In the genomic region with DNA sequence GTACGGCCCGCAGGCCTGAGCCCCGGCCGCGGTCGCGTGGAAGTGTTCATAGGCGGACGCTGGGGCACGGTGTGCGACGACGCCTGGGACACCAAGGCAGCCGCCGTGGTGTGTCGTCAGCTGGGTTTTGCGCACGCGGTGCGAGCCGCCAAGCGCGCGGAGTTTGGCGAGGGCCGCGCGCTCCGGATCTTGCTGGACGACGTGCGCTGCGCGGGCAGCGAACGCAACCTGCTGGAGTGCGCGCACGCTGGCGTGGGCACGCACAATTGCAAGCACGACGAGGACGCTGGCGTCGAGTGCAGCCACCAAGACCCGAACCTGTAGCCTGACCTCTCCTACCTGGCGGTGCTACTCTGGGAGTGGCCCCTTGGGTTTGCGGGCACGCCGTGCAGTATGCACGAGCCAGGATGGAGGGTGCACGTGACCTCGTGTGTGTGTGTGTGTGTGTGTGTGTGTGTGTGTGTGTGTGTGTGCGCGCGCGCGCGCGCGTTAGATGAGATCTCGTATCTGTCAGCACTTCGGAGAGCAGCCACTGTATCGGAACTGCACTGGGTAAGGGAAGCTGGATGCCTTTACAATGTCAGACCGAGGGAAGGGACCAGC, we compare ENCODE assay signal across 8 mouse cellular contexts. TPM values are rescaled to one million over a fixed set of nuclear protein-coding genes. Genes with fewer than 3 reads are reported as not detected.
DNase-seq lines count a peak whose midpoint lies in the region; ATAC-seq and TF ChIP-seq lines count a peak whose summit lies in the region.

No protein-coding gene starts in this region.

- DNase-seq in heart, adult 11 months, result no peak
- DNase-seq in brain, adult 2 months (ENCODE audit: low read depth, low spot score), result peak; percentile 96
- DNase-seq in forebrain, postnatal 0 days, result peak; percentile 96
- DNase-seq in layer of hippocampus, adult 2 months (ENCODE audit: low spot score in 2 of 2), result peak; percentile 84 to 86
- DNase-seq in liver, postnatal 0 days, result peak; percentile 19
- no peak for DNase-seq in adipocyte (ENCODE audit: low spot score)

- peaks cover 62% of the 10 kb centered on the region for H3K27me3 ChIP-seq in heart, embryonic 12.5 days (replicated peaks)
- H3K27me3 ChIP-seq in forebrain, postnatal 0 days (ENCODE audit: insufficient read depth, low read length), result no peaks in the 10 kb centered on the region
- peaks cover 45% of the 10 kb centered on the region for H3K27me3 ChIP-seq in liver, postnatal 0 days (ENCODE audit: insufficient read depth, low read length)
- H3K27me3 ChIP-seq in stomach, embryonic 14.5 days (ENCODE audit: control insufficient read depth, insufficient read depth, low read length), result peaks cover 24% of the 10 kb centered on the region

- H3K36me3 ChIP-seq in heart, embryonic 12.5 days, result no peaks in the 10 kb centered on the region
- H3K36me3 ChIP-seq in forebrain, postnatal 0 days (ENCODE audit: insufficient read depth), result no peaks in the 10 kb centered on the region
- H3K36me3 ChIP-seq in liver, postnatal 0 days (replicated peaks; ENCODE audit: insufficient read depth, low read length), result no peaks in the 10 kb centered on the region
- no peaks in the 10 kb centered on the region for H3K36me3 ChIP-seq in stomach, embryonic 14.5 days (ENCODE audit: control insufficient read depth, insufficient read depth, low read length)

- 1% methylated on average over 66 of the region's 66 CpGs for WGBS in heart, embryonic 12.5 days
- 4% methylated on average over 64 of the region's 66 CpGs for WGBS in forebrain, postnatal 0 days
- 1% methylated on average over 48 of the region's 66 CpGs for WGBS in liver, postnatal 0 days (ENCODE audit: insufficient replicate concordance)
- under 1% methylated on average over 59 of the region's 66 CpGs for WGBS in stomach, embryonic 14.5 days

- H3K9me3 ChIP-seq in heart, embryonic 12.5 days (replicated peaks), result no peaks in the 10 kb centered on the region
- no peaks in the 10 kb centered on the region for H3K9me3 ChIP-seq in forebrain, postnatal 0 days (ENCODE audit: low read length)
- H3K9me3 ChIP-seq in liver, postnatal 0 days (ENCODE audit: low read length), result no peaks in the 10 kb centered on the region
- H3K9me3 ChIP-seq in stomach, embryonic 14.5 days (ENCODE audit: control insufficient read depth, low read depth, low read length), result no peaks in the 10 kb centered on the region

- peak overlapping the region; percentile 45 for H3K4me3 ChIP-seq in heart, embryonic 12.5 days
- H3K4me3 ChIP-seq in forebrain, postnatal 0 days (ENCODE audit: low read depth, low read length), result peak overlapping the region; percentile 41
- peak overlapping the region; percentile 63 for H3K4me3 ChIP-seq in layer of hippocampus, adult 2 months
- H3K4me3 ChIP-seq in liver, postnatal 0 days (ENCODE audit: low read depth, low read length), result no peak overlapping the region
- peak overlapping the region; percentile 37 for H3K4me3 ChIP-seq in stomach, embryonic 14.5 days (ENCODE audit: low read depth, low read length)

- peaks cover 26% of the 10 kb centered on the region for H3K4me1 ChIP-seq in heart, embryonic 12.5 days (replicated peaks)
- H3K4me1 ChIP-seq in forebrain, postnatal 0 days (ENCODE audit: insufficient read depth), result peaks cover 14% of the 10 kb centered on the region; the same call in 1 of the 2 replicates
- peaks cover 3% of the 10 kb centered on the region; the same call in 1 of the 2 replicates for H3K4me1 ChIP-seq in liver, postnatal 0 days (ENCODE audit: insufficient read depth)
- H3K4me1 ChIP-seq in stomach, embryonic 14.5 days (ENCODE audit: control insufficient read depth, insufficient read depth, low read length), result peaks cover 12% of the 10 kb centered on the region; the same call in 1 of the 2 replicates

- peak overlapping the region; percentile 79 for H3K4me2 ChIP-seq in heart, embryonic 12.5 days
- H3K4me2 ChIP-seq in forebrain, postnatal 0 days (ENCODE audit: low read depth), result peak overlapping the region; percentile 78
- peak overlapping the region; percentile 35; the same call in 1 of the 2 replicates for H3K4me2 ChIP-seq in liver, postnatal 0 days (ENCODE audit: low read depth, low read length)
- H3K4me2 ChIP-seq in stomach, embryonic 14.5 days (replicated peaks; ENCODE audit: low read depth, low read length), result peak overlapping the region; percentile 79

- H3K9ac ChIP-seq in heart, embryonic 12.5 days, result peak overlapping the region; percentile 49; the same call in 1 of the 2 replicates
- peak overlapping the region; percentile 68 for H3K9ac ChIP-seq in forebrain, postnatal 0 days
- no peak overlapping the region for H3K9ac ChIP-seq in liver, postnatal 0 days (replicated peaks)
- no peak overlapping the region for H3K9ac ChIP-seq in stomach, embryonic 14.5 days (replicated peaks; ENCODE audit: low read depth, low read length)

- TF ChIP-seq EP300 in liver, postnatal 0 days (IDR thresholded peaks at IDR 0.05; ENCODE audit: low read depth), result no peak

- H3K27ac ChIP-seq in heart, embryonic 12.5 days (ENCODE audit: poor library complexity, severe bottlenecking), result no peak overlapping the region
- peak overlapping the region; percentile 60 for H3K27ac ChIP-seq in forebrain, postnatal 0 days (ENCODE audit: low read depth, low read length)
- peak overlapping the region; percentile 97 for H3K27ac ChIP-seq in layer of hippocampus, adult 2 months
- H3K27ac ChIP-seq in liver, postnatal 0 days (ENCODE audit: low read depth), result no peak overlapping the region
- no peak overlapping the region for H3K27ac ChIP-seq in stomach, embryonic 14.5 days (ENCODE audit: low read length)

- peak; percentile 19; the same call in 1 of the 2 replicates for ATAC-seq in heart, embryonic 12.5 days (ENCODE audit: insufficient number of reproducible peaks, low FRiP score)
- peak; percentile 91 for ATAC-seq in forebrain, postnatal 0 days
- no peak for ATAC-seq in liver, postnatal 0 days
- ATAC-seq in stomach, embryonic 14.5 days (ENCODE audit: insufficient number of reproducible peaks, insufficient read depth, low FRiP score, low read depth), result peak; percentile 24; the same call in 1 of the 2 replicates

- peak; percentile 16; the same call in 1 of the 2 replicates for TF ChIP-seq CTCF in forebrain, postnatal 0 days (IDR thresholded peaks at IDR 0.05; ENCODE audit: low read depth)
- no peak for TF ChIP-seq CTCF in layer of hippocampus, adult 2 months (conservative IDR thresholded peaks at IDR 0.05)
- TF ChIP-seq CTCF in liver, postnatal 0 days (IDR thresholded peaks at IDR 0.05; ENCODE audit: low read depth), result no peak

RNA-seq across cellular contexts. Expression of a gene that starts 6.2 kb away (rescaled TPM):
- polyA plus RNA-seq in heart, embryonic 12.5 days (2016; fragmentation: Nextera tagmentation; extraction: Ambion mirVana), result 7.9 and 8.0 TPM in 2 replicates
- total RNA-seq in forebrain, postnatal 0 days (2014; rRNA removed), result 30.4 and 34.9 TPM in 2 replicates
- 41.8 and 49.6 TPM in 2 replicates for polyA plus RNA-seq in forebrain, postnatal 0 days (2015; fragmentation: Nextera tagmentation; extraction: Ambion mirVana)
- total RNA-seq in layer of hippocampus, adult 2 months (2021), result 100 to 1,000 TPM; 169 TPM
- polyA plus RNA-seq in liver, postnatal 0 days (2015; fragmentation: Nextera tagmentation; extraction: Ambion mirVana), result 0.09 and 0.23 TPM in 2 replicates
- 6.5 and 8.7 TPM in 2 replicates for polyA plus RNA-seq in stomach, embryonic 14.5 days (2014; fragmentation: Nextera tagmentation; extraction: Ambion mirVana)

RNA-seq across cellular contexts. Expression of a gene that starts 21.9 kb away (rescaled TPM):
- 0.82 and 1.2 TPM in 2 replicates for polyA plus RNA-seq in heart, embryonic 12.5 days (2016; fragmentation: Nextera tagmentation; extraction: Ambion mirVana)
- total RNA-seq in forebrain, postnatal 0 days (2014; rRNA removed), result 3.9 and 5.2 TPM in 2 replicates
- 1.1 and 1.5 TPM in 2 replicates for polyA plus RNA-seq in forebrain, postnatal 0 days (2015; fragmentation: Nextera tagmentation; extraction: Ambion mirVana)
- total RNA-seq in layer of hippocampus, adult 2 months (2021), result 1 to 10 TPM; 5.1 to 6.4 TPM
- 0.02 TPM in 1 of 2 replicates, not detected in the other for polyA plus RNA-seq in liver, postnatal 0 days (2015; fragmentation: Nextera tagmentation; extraction: Ambion mirVana)
- 0.69 and 0.72 TPM in 2 replicates for polyA plus RNA-seq in stomach, embryonic 14.5 days (2014; fragmentation: Nextera tagmentation; extraction: Ambion mirVana)

RNA-seq across cellular contexts. Expression of a gene that starts 42.8 kb away (rescaled TPM):
- 49.5 and 54.6 TPM in 2 replicates for polyA plus RNA-seq in heart, embryonic 12.5 days (2016; fragmentation: Nextera tagmentation; extraction: Ambion mirVana)
- total RNA-seq in forebrain, postnatal 0 days (2014; rRNA removed), result 69.1 and 82.9 TPM in 2 replicates
- 42.8 and 43.5 TPM in 2 replicates for polyA plus RNA-seq in forebrain, postnatal 0 days (2015; fragmentation: Nextera tagmentation; extraction: Ambion mirVana)
- total RNA-seq in layer of hippocampus, adult 2 months (2021), result 10 to 100 TPM; 46.6 to 47.4 TPM
- 4.6 and 4.8 TPM in 2 replicates for polyA plus RNA-seq in liver, postnatal 0 days (2015; fragmentation: Nextera tagmentation; extraction: Ambion mirVana)
- polyA plus RNA-seq in stomach, embryonic 14.5 days (2014; fragmentation: Nextera tagmentation; extraction: Ambion mirVana), result 68.6 and 75.8 TPM in 2 replicates

RNA-seq across cellular contexts. Expression of a gene that starts 52.8 kb away (rescaled TPM):
- polyA plus RNA-seq in heart, embryonic 12.5 days (2016; fragmentation: Nextera tagmentation; extraction: Ambion mirVana), result 5.9 and 6.0 TPM in 2 replicates
- 66.1 and 68.0 TPM in 2 replicates for total RNA-seq in forebrain, postnatal 0 days (2014; rRNA removed)
- polyA plus RNA-seq in forebrain, postnatal 0 days (2015; fragmentation: Nextera tagmentation; extraction: Ambion mirVana), result 15.5 and 16.2 TPM in 2 replicates
- 10 to 100 TPM; 68.4 to 68.5 TPM for total RNA-seq in layer of hippocampus, adult 2 months (2021)
- 1.5 TPM in 2 replicates for polyA plus RNA-seq in liver, postnatal 0 days (2015; fragmentation: Nextera tagmentation; extraction: Ambion mirVana)
- polyA plus RNA-seq in stomach, embryonic 14.5 days (2014; fragmentation: Nextera tagmentation; extraction: Ambion mirVana), result 8.9 and 10.2 TPM in 2 replicates

Comparison
In these comparisons a context has a peak if more than half of its experiments do, and no peak if none do; other contexts are left out.
1. H3K27ac ChIP-seq: peak in forebrain, postnatal 0 days (single experiment) and layer of hippocampus, adult 2 months (single experiment); none in heart, embryonic 12.5 days (single experiment), liver, postnatal 0 days (single experiment) and stomach, embryonic 14.5 days (single experiment).
2. H3K9ac ChIP-seq: peak in heart, embryonic 12.5 days (single experiment) and forebrain, postnatal 0 days (single experiment); none in liver, postnatal 0 days (single experiment) and stomach, embryonic 14.5 days (single experiment).
3. DNase-seq: peak in brain, adult 2 months (single experiment), forebrain, postnatal 0 days (single experiment), layer of hippocampus, adult 2 months (2 of 2) and liver, postnatal 0 days (single experiment); none in heart, adult 11 months (single experiment) and adipocyte (single experiment).
4. Peak in every context shown above with its lines, with median percentiles within 50 percentile points of each other: H3K4me2 ChIP-seq.